Mouse (Mus musculus): ENCODE measurements around the gene Casz1.

GRCm38 (mm10) chr4:148804137-148804779 is at the start of gene Casz1:
- TF ChIP-seq POLR2A (IDR thresholded peaks at IDR 0.05; ENCODE audit: insufficient read depth, low read depth, low read length) (peak; percentile 67), CTCF (IDR thresholded peaks at IDR 0.05) (0 out of 2 replicates have a peak, but pooled peaks have one; percentile 25), EP300 (IDR thresholded peaks at IDR 0.05; ENCODE audit: insufficient read depth, low read depth, low read length) (peak; percentile 89; the same call in 1 of the 2 replicates)

All from heart, adult 2 months (tissue).